Mouse (Mus musculus) inflammation-experienced regulatory T-cells, adult 6 months (primary cell): ENCODE measurements around the gene Erc2. TPM values are rescaled to one million over a fixed set of nuclear protein-coding genes. Genes with fewer than 3 reads are reported as not detected.
"Not testable (repeated sequence)": the region's sequence is repeated elsewhere in the genome, so short reads cannot be mapped to it uniquely, and the experiment has no call there.

Experiments
- ATAC-seq: one replicate; pipeline ENCODE4 v1.8.0; 2017
- polyA plus RNA-seq, 3 experiments: library from polyadenylated mRNA; unstranded; fragments of 100-300 nt; shearing (Covaris generic); gene quantifications; one replicate each; pipeline ENCODE4 v1.2.1; 2017

Gene Erc2
- polyA plus RNA-seq, 3 experiments from 2014 or later = 0.27 TPM; not detected in 2

DNA sequence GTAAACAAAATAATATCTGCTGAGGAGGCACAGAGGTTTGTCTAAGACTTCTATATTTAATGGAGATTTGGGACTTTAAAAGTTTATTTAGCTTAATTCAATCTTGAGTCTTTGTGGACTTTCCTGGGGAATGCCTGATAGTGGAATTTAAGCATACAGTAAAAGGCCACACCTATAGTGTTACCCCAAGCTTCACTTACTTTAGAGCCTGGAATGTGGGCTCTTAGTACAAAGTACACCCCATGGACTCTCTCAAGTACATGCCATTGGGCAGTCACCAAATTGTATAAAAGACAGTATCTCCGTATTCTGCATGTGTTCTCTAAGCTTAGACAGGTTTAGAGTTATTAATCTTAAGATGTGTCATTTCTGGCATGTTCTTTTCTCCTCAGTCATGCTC, 213.1 kb downstream of the Erc2 start:
- ATAC-seq = no peak

DNA sequence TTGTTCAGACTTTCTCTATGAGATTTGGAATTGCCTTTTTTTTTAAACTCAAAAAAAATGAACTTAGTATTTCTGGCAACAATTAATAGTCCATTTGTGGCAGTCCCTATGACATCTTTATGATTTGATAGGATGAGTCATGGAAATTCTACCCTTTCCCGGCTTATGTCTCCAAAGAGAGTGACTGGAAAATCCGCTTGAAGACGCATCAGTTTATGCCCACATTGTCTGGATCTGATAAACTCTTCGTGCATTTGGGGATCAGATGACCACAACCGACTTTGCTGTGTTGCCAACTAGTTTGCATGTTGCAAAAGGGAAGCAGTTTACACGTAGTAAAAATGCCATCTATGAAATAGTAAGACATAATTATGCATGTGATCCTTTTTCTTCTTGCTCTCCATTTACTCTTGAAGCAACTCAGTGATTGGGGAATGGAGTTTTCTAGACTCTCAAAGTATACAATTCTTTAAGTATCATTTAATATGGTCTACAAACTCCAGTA, 215.4 kb downstream of the Erc2 start:
- ATAC-seq = no peak

DNA sequence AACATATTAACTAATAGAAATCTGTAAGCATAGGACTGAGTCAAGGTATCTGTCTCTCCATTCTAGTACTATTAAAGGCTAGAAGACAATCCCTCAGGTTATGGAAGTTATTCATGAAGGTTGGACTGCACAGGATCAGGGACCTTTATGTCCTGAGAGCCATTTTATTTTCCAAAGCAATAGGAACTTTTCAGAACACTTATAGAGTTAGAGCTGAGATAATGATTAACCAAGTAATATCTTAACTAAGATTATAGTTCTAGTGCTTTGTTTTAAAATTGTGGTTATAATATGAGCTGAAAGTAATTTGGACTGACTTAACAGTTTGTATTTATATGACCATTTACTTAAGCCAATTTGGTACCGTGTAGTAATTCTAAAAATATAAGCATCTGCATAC, 217.9 kb downstream of the Erc2 start:
- no peak for ATAC-seq

DNA sequence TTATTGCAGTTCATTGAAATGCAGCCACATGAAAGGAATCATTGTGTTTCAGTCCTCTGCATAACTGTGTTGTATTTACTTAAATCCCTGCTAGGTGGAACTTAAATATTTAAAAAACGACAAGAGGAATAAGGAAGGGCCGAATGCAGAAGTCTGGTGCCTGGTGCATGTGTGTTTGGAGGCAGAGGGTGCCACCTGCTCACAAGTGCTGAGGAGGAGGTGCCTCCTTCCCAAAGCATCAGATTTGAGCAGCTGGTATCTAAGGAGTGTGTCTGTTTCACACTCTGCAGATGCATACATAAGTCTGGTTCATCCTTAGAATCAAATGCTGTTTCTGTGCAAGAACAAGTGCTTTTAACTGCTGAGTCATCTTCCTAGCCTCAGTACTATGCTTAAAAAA, 224.6 kb downstream of the Erc2 start:
- ATAC-seq = no peak

DNA sequence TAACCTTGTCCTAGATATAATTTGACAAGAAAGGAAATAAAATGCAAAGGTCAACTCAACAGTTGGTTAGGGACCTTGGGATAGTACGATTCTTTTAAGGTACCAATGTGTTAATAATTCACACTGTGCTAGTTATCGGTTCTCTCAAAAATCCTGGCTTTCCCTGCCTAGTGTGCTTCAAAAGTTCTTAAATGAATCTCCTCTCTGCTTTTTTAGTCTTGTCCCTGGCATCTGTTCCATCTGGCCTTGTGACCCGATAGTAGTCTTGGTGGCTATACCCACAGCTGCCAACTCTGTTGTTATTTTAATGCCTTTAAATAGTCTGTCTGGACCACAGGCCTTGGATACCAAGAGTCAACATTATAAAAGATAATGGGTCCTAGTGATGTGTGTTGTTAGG, 225.1 kb downstream of the Erc2 start:
- ATAC-seq = no peak

DNA sequence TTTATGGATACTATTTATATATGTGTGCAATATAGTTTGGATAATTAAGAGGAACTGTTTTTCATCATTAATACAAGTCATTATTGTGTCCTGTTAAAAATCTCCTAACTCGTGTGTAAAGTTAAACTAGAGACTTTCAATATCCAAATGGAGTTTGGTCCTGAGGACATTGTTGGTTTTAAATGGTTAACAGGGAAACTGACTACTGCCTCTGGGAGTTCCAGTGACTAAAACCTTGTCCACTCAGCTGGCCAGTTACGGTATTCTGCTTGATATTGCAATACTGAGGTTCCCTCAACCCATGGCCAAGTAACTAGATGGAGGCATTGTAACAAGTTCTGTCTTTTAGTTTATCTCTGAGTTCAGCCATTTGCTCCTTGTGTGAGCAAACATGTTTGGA, 229.0 kb downstream of the Erc2 start:
- no peak for ATAC-seq

DNA sequence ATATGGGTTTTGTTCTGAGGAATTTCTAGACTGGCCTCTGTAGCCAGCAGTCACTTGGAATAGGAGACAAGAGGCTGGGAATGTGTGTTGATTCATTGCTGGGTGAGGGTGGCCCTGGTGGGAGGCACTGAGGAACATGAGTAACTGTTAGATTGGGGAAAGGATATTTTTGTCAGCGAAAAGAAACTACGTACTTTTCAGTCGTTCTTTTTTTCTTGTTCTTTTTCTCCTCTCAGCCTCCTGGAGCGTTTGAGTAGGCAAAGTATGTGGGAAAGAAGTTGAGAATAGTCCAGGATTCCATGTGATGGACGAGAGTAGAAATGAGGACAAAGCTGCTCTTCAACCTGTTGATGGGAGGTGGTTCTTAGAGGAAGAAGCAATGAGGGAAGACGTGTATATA, 230.4 kb downstream of the Erc2 start:
- ATAC-seq = no peak

DNA sequence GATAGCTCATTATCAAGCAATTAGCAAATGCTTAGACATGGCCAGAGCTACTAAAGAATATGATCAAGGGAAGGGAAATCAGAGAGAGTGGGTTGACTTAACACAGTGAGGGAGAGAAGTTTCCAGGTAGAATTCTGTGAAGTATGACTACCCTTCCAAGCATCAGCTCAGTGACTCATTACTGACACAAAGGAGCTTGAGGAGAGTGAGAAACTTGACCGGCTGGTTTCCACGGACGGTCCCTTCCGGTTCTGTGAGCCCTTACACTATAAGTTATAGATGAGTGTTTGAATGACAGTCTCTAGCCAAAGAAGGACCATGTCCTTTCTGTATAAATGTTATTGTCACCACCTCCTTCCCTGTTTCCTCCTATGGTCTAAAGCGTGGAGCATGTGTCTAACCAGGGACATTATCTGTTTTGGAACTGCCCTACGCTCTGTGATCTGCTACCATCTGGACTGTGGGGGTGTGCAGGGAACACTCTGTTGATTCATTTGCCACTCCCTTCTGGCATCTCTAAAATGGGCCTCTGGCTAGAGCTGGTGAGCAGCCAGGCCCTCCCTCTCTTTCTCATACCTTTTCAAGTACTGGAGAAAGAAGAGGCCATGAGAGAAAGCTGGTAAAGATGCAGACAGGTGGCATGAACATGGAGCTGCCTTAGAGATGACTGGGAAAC, 238.3 kb downstream of the Erc2 start:
- ATAC-seq = no peak

DNA sequence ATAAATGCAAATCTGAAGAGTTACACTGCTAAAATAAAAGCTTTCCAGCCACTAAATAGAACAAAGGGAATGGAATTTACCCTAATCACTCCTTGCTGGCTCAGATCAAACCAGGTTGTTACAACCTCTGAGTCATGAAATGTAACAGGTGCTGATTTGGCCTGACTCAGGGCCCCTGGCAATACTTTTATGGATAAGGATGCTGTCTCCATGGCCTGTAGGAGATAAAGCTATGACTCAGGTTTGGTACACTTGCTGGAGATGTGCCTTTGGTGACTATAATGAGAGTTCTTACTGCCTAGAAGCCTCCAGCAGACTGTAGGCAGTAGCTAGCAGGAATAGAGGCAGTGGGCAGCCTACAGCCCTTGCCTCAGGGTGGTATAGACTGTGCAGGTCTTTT, 240.1 kb downstream of the Erc2 start:
- ATAC-seq = no peak

DNA sequence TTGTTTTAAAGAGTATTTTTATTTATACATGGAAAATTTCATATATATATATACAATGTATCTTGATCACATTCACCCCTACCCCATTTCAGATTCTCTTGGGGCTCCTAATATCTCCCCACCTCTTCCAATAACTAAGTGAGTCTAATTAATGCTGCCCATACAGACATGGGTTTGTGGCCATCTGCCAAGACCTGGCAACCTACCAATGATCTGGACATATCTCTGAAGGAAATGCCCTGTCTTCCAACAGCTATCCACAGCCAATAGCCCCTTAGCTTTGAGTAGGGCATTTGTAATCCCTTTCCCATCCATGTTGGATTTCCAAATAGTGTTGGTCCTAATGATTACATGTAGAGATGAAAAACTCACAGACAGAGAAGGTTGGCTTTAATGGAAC, 245.2 kb downstream of the Erc2 start:
- no peak for ATAC-seq

DNA sequence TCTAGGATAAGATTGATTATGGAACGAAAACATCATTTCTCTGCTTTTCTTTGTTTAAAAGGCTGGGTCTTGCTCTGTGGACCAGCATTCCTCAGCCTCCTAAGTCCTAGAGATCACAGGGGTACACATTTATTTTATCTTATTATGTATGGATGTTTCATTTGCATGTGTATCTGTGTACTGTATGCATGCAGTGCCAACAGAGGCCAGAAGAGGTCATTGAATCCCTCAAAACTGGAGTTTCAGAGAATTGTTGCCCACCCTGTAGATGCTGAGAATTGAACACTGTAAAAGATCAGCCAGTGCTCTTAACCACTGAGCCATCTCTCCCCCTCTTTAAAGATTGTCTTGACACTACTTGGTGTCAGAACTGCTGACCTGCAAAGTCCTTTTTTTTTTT, 251.4 kb downstream of the Erc2 start:
- ATAC-seq = no peak

DNA sequence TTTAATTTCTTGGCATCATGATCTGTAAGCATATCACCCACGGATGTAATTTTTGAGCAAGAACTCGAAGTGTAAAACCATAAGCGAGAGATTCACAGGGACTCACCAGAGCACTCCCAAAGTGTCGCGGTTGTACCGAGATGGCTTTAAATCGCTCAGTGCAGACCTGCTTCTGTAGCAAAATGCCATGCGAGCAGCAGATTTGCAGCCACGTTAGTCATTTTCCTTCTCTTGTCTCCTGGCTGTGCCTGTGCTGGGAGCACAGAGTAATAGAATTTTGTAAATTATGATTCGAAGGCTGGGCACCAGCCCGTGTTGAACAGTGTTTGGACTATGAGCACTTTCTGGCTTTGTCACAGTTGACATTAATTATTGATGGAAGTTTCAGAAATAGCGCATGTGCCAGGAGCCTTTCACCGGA, 253.8 kb downstream of the Erc2 start:
- ATAC-seq = no peak

DNA sequence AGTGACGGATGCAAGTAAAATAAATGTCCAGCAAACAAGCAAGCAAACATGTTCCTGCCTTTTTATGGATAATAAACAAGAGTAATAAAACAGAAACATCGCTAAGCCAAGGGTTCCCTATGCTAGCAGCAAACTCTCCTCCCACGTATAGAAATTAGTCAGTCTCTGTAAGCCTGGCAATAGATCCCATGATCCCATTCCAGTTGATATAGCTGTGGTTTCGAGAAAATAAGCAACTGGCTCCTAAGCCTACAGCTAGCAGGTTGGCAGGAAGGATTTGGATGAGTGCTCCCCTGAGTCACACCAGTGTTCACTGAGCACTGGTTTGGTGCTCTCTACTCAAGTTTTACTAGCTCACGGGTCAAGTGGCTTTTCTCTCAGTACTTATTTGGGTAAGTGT, 259.7 kb downstream of the Erc2 start:
- ATAC-seq = no peak

DNA sequence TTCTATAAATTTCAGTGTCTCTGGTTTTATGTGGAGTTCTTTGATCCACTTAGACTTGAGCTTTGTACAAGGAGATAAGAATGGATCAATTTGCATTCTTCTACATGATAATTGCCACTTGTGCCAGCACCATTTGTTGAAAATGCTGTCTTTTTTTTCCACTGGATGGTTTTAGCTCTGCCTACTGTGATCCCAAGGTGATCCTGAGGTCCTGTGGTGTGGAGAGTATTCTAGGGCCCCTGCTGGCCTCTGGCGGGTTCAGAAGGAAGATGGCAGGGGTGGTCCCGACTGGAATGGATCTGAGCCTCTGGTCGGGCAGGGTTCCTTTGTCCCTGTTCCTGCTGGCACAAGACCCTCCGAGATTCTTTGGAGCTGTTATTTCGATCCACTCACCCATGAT, 264.1 kb downstream of the Erc2 start:
- ATAC-seq = not testable (repeated sequence)

DNA sequence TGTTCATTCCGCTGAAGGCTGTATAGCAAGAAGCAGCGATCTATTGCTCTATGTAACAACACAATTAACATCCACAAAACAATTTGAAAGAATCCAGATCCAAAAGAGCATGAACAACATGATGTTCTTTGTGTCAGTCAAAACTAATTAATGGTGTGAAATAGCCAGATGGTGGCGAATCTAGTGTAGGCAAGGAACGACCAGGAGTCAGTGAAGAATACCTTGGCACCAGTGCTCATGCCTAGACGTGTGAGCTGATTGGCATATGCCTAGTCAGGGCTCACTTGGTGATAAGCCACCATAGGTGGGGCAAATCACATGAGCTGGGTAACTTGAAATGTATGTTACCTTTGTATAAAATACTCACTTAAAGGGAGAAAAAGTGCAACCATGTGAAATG, 265.3 kb downstream of the Erc2 start:
- ATAC-seq = no peak

DNA sequence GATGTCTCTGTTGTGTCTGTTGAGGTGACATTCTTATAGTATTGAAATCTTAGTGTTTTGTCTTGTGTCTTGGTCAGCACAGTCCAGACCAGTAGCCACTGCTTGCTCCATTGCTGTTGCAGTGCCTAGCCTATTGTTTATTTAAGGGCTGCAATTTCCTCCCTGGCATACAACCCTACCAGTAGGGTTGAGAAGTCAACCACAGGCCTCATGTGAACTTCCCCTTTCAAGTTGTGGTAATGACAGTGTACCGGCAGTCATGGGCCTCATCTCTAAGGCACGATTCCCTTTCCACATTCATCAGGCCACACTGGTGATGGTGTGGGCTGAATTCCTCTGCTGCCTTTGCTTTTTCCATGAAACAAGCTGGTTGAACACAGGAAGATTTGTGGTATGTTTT, 267.4 kb downstream of the Erc2 start:
- ATAC-seq = no peak

DNA sequence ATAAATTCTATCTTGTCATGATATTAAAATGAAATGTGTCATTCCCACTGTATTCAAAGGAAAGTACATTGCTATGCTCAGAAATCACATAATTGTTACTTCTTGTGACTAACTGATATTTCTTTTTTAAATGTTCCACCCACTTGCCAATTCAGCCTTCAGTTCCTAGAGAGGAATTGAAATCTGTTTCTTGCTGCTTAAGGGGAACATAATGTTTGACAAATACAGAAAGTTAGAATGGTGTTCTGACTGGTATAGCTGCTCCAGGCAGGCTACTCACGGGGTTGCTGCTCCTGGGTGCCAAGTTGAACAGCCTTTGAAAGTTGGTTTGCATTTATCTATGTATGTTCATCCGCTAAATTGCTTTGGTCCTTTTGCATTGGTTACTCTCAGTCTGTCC, 270.2 kb downstream of the Erc2 start:
- no peak for ATAC-seq

DNA sequence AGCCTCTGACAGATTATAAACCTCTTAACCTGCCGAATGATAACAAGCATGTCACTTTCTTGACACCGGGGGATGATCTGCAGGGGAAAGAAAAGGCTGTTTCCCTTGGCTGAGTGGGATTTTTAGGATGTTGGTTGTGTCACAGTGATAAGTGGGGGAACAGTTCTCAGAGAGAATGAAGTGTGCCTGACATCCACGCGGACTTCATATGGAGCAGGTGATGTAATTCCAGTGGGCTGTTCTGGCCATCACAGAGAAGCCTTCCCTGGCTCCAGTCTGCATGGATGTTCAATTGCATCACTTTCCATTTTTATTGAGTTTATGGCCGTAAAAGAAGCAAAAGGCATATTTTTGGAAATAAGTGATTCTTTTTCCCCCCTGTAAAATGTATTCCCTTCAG, 279.5 kb downstream of the Erc2 start:
- no peak for ATAC-seq

DNA sequence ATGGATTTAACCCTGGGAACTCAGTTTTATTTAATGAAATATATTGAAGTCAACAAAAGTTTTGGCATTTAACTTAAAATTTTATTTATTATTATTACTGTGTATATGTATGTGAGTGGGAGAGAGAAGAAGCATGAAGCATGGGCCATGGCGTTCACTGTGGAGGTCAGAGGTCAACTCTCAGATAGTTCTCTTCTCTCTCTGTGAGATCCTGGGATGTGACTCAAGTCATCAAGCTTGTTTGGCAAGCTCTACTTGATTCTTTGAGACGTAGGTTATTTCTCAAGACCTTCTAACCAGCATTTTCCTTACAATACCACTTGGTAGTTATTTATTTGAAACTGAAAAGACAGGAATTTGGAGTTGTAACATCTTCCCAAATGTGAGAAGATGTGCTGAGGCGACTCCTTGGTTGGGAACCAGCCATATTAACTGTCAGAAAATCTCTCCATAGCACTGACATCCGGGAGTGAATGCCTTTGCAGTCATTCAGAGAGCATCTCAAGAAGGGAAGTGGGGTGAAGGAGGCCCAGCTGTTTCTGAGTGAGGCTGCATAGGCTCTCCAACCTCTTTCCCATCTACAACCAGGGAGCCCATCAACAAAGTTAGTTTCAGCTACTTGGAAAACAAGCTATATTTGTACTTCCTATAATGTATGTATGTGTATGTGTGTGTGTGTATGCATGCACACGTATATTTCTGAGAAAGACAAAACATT, 299.6 kb downstream of the Erc2 start:
- ATAC-seq = no peak

DNA sequence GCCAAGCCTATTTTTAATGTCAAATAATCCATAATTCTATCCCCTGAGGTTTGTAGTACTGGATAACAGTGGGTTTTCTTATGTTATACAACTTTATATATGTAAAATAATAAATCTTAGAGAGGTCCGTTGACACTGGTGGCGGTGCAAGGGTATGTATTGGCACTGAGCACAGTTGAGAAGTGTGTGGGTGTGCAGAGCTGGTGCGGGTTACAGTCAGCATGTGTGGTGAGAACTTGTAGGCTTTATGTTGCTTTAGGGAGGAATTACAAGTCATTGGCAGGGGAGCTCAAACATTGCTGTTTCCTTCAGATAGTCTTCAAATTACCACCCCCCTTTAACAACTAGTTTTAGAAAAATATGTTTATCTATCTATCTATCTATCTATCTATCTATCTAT, 305.1 kb downstream of the Erc2 start:
- ATAC-seq = no peak

DNA sequence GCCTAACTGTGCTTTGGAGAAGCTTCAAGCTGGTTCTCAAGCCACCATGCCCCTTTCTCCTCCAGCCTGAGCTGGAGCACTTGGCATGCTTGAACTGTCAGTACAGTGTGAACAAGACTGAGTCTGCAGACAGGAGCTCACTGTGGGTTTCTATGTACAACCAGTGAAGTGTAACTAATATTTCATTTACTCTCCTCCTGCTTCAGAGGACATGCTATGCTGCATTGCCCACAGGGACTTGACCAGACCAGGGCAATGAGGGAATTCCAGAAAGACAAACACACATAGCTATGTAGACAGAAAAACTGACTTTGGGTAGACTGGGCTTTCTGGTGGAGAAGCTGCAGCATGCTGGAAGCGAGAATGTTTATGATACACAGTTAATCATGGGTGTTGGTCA, 311.3 kb downstream of the Erc2 start:
- no peak for ATAC-seq

DNA sequence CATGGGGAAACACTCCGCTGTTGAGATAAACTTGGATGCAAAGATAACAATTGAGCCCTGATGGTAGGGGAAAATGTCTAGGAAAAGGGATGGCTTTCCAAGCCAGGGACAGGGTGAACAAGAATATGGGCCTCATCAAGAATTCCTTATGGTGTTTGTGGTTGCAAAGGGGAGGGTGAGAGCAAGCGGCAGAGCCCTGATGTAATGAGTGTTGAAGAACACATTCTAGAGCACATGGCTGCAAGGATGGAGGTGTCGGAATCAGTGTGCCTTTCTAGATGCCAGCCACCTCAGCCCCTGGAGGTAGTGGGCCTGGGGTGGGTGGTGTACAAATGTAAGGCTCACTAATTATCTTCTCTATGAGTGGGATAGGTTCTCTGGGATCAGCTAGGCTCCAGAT, 313.5 kb downstream of the Erc2 start:
- no peak for ATAC-seq

DNA sequence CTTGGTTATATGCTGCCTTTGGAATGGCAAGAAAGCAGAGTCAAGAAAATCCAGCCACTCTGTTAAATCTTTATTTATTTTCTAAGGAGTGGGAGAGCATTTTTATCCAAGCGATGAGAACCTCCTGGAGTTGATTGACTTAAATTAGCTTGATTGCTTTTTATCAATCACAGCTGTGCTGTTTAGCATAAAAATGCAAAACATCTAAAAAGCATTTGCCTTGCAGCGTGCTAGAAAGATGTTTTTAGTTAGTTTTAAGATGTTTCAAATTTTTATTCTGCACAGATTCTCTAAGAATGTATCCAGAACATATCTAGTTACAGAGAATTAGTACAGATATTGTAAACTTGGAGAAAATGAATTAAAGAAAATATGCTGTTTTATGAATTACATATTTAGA, 315.7 kb downstream of the Erc2 start:
- no peak for ATAC-seq

DNA sequence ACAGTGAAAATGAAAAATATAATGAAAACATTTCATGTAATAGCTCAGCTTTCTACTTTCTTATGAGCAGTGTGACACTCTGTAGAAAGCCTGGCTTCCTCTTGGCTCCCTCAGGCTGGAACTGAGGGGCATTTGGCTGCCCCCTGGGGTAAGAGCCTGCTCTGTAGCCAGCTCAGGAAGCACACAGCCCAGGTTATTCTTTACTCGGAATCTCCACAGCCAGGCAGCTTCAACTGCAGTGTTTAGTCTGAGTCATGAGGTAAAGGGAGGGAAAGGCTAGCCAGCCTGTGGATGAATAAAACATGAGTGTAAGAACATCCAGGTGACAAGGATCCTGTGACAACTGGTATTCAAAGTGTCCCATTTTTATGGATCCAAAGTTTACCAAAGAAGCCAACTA, 323.0 kb downstream of the Erc2 start:
- no peak for ATAC-seq

DNA sequence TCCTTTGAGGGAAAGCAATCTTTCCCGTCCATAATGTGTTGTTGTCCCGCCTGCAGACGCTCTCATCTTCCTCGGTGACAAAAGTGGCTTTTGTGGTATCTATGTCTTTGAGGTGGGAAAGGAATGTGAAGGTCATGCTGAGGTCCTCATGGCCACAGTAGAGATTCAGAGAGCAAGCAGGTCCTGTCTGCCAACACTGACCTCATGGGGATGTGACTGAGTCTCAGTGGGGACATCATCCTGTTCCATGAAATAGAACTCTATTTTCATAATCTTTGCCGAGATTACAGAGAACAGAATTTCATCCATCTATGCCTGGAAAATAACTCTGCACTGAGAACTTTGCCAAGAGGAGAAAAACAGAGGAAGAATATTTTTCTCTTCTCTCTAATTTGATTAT, 324.0 kb downstream of the Erc2 start:
- no peak for ATAC-seq
